Mouse (Mus musculus): ENCODE measurements around the gene Aldh16a1.
"Not testable (repeated sequence)": the region's sequence is repeated elsewhere in the genome, so short reads cannot be mapped to it uniquely, and the experiment has no call there.

The Aldh16a1 gene

DNA sequence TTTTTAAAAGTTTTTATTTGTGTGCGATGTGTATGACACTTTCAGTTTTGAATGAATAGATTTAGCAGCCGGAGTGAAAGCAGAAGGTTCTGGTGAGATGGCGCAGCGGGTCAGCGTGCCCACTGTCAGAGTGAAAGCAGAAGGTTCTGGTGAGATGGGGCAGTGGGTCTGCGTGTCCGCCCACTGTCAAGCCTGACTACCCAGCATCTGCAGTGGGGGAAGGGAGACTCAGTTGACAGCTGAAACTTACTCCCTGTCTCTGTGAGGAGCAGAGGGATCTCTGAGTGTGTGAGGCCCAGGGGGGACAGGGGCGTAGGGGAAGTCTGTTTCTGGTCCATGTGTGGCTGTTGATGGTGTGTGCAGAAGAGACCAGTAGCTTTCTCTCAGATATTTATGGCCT, 36.8 kb downstream of the Aldh16a1 start:
- DNase-seq (ENCODE audit: low read depth, low spot score) = no peak

DNA sequence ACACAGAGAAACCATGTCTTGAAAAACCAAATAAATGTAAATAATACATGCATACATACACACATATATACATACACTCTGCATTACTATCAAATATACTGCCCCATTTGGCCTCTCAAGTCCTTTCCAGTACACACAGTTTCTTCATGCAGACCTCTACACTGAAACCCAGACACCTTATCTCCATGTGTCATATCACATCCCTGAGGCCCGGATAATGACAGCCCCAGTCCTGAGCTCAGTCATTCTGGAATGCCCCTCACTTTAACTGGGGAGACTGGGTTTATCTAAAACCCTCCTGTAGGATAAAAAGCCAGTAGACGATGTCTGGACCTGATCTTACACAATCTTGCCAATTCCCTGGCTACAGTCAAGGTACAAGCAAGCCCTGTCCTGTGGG, 40.9 kb downstream of the Aldh16a1 start:
- no peak for DNase-seq (ENCODE audit: low read depth, low spot score)

- no peak for DNase-seq (ENCODE audit: low read depth, low spot score)
Observed at GRCm38 (mm10) chr7:45112529-45112928, 41.9 kb downstream of the Aldh16a1 start.

GRCm38 (mm10) chr7:45111940-45112339, 42.4 kb downstream of the Aldh16a1 start:
- DNase-seq (ENCODE audit: low read depth, low spot score) = no peak

DNA sequence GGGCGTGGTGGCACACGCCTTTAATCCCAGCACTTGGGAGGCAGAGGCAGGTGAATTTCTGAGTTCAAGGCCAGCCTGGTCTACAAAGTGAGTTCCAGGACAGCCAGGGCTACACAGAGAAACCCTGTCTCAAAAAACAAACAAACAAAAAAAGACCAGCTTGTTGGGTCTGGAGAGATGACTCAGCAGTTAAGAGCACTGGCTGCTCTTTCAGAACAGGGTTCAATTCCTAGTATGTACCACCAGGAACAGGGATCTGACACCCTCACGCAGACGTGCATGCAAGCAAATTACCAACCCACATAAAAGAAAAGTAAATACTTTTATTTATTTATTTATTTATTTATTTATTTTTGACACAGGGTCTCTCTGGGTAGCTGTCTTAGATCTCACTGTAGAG, 44.3 kb downstream of the Aldh16a1 start:
- DNase-seq (ENCODE audit: low read depth, low spot score) = not testable (repeated sequence)

- DNase-seq (ENCODE audit: low read depth, low spot score) = no peak
Observed at GRCm38 (mm10) chr7:45107052-45107645, 47.2 kb downstream of the Aldh16a1 start.

GRCm38 (mm10) chr7:45106441-45106840, 47.9 kb downstream of the Aldh16a1 start:
- no peak for DNase-seq (ENCODE audit: low read depth, low spot score)

DNA sequence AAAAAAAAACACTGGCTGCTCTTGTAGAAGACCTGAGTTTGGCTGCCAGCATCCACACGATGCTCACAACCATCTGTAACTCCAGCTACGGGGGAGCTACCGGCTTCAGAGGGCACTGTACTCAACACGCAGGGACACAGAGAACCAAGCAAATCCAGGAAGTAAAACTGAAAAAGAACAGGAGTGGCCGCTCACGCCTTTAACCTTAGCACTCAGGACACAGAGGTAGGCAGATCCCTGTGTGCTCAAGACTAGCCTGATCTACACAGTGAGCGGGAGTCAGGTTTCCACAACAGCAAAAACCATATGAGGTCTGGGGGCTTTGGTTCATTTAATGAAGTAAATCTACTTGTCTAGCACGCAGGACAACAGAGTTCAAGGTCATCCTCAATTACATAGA, 48.9 kb downstream of the Aldh16a1 start:
- no peak for DNase-seq (ENCODE audit: low read depth, low spot score)

DNA sequence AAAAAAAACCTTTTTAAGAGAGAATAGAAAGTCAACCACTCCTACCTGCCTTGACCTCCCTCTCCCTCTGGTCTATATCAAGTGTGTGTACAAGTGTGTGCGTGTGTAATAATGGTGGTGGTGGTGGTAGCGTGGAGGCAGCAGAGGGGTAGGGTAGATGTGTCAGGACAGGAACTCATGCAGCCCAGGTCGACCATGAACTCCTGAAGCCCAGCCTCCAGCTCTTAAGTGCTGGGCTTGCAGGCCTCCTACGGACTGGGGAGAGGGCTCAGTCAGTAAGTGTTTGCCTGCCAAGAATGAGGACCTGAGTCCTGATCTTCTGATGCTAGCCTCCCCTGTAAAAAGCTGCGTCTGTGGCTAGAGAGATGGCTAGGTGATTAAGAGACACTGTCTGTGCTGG, 49.4 kb downstream of the Aldh16a1 start:
- DNase-seq (ENCODE audit: low read depth, low spot score) = no peak

- peak; percentile 44 for DNase-seq (ENCODE audit: low read depth, low spot score)
Observed at GRCm38 (mm10) chr7:45103652-45104180, 50.7 kb downstream of the Aldh16a1 start, which contains the start of gene Fcgrt. Gene Fcgrt, minus strand, starts transcription at chr7:45103851.

GRCm38 (mm10) chr7:45102940-45103585, 51.3 kb downstream of the Aldh16a1 start:
- no peak for DNase-seq (ENCODE audit: low read depth, low spot score)

DNA sequence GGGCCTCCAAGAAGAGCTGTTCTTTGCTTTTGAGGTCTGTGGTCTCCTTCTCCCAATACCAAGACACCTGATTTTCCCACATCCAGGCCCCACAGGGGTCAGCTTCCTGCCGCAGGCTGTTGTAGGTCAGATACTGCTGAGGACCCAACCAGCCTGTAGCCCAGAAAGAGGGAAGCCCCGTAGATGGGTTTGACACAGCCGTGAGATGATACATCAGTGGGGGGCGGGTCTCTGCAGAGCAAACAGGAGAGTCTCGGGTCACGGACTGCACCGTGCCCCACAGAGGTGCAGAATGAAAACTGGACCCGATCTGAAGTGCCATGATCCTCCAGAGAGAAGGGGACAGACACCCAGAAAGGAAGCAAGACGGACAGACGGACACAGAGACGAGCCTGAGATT, 51.9 kb downstream of the Aldh16a1 start:
- no peak for DNase-seq (ENCODE audit: low read depth, low spot score)

DNA sequence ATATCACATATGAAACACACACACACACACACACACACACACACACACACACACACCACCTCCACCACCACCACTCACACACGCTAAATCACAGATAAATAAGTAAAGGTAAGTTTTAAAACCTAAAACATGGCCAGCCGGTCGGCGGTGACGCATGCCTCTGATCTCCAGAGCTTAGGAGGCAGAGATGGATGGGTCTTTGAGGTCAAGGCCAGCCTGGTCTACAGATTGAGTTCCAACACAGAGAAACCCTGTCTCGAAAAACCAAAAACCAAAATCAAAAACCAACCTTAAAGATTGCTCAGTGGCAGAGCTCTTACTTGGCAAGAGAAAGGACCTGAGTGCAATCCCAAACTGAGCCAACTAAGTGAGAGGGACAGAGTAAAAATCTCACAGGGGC, 54.3 kb downstream of the Aldh16a1 start:
- no peak for DNase-seq (ENCODE audit: low read depth, low spot score)

DNA sequence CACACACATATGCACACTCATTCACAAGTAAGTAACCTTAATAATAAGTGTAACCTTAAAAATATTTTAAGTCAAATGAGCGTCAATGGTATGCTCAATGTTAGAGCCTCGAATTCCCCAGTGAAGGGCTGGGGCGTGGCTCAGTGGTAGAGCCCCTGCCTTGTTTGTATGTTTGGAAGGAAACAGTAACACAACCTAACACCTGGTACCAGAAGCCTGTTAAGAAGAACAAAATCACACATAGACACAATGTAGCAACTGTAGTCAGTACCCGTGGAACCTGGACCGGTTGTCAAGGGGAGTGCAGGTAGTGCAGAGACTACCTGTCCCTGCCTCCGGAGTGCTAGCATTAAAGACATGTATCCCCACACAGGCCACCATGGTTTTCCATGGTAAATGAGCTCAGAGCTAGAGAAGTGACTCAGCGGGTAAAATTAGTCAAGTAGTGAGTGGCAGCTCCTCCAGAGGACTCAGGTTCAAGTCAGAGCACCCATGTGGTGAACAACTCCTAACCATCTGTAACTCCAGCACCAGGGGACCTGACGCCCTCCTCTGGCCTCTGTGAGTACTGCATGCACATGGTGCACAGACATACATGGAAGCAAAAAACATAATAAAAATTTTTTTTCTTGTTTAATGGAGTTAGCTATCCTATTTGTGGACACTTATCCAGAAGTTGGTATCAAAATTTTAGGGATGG, 55.7 kb downstream of the Aldh16a1 start:
- no peak for DNase-seq (ENCODE audit: low read depth, low spot score)

- DNase-seq (ENCODE audit: low read depth, low spot score) = no peak
Observed at GRCm38 (mm10) chr7:45097479-45097878, 56.9 kb downstream of the Aldh16a1 start.

DNA sequence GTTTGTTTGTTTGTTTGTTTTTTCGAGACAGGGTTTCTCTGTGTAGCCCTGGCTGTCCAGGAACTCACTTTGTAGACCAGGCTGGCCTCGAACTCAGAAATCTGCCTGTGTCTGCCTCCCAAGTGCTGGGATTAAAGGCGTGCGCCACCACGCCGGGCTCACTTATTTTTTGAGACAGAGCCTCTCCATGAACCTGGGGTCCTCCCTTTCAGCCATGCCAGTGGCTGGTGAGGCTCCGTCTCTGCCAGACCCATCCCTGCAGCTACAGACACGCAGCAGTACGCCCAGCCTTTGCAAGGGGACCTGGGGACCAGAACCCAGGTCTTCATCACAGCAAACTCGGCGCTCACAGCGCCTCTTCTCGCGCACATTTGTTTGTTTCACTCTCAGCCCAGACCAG, 58.4 kb downstream of the Aldh16a1 start:
- DNase-seq (ENCODE audit: low read depth, low spot score) = not testable (repeated sequence)

GRCm38 (mm10) chr7:45095367-45095766, 59.0 kb downstream of the Aldh16a1 start:
- DNase-seq (ENCODE audit: low read depth, low spot score) = no peak

- no peak for DNase-seq (ENCODE audit: low read depth, low spot score)
Observed at GRCm38 (mm10) chr7:45094121-45094520, 60.3 kb downstream of the Aldh16a1 start.

DNA sequence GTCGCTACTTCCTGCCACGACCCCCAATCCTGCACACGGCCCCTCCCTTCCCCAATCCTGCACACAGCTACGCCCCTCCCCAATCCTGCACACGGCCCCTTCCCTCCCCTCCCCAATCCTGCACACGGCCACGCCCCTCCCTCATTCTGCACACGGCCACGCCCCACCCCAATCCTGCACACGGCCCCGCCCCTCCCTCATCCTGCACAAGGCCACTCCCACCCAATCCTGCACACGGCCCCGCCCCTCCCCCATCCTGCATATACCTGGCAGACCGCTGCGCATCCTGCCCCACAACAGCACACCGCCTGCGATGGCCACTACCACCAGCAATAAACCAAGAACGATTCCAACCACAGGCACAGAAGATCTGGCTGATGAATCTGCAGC, 60.9 kb downstream of the Aldh16a1 start:
- DNase-seq (ENCODE audit: low read depth, low spot score) = no peak

- no peak for DNase-seq (ENCODE audit: low read depth, low spot score)
Observed at GRCm38 (mm10) chr7:45092828-45093515, 61.4 kb downstream of the Aldh16a1 start.

- no peak for DNase-seq (ENCODE audit: low read depth, low spot score)
Observed at GRCm38 (mm10) chr7:45092048-45092447, 62.3 kb downstream of the Aldh16a1 start, which contains the start of gene Rcn3. Gene Rcn3, minus strand, starts transcription at chr7:45092221.
